ENCODE assay signal across 9 mouse cellular contexts in the genomic region with DNA sequence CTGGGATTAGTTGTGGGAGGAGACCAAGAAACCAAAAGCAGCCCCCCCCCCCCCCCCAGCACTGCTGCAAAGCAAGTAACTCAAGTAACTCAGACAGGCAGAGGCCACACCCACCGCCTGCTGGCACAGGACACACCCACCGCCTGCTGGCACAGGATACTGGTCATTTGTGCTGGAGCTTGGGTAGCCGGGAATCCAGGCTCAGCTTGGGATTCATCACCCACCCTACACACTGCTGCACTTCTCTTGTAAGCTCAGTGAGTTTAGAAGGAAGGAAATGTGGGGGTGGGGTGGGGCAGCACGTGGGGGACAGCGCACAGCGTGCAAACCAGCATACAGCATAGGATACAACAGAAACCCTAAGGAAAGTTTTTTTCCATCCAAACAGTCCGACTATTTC. TPM values are rescaled to one million over a fixed set of nuclear protein-coding genes. Genes with fewer than 3 reads are reported as not detected.
DNase-seq lines count a peak whose midpoint lies in the region; ATAC-seq and TF ChIP-seq lines count a peak whose summit lies in the region.
"Had no signal": no experiment of that assay in that cellular context is flagged by ENCODE, and none has a peak within 500 bp of the region (broad histone marks: within the 10 kb centered on the region; RNA-seq: fewer than 3 reads in every experiment).

No protein-coding gene starts in this region.

- no peaks in the 10 kb centered on the region for H3K4me1 ChIP-seq in forebrain, embryonic 14.5 days (ENCODE audit: control insufficient read depth, insufficient read depth, low read length)
- H3K4me1 ChIP-seq in forebrain, postnatal 0 days (ENCODE audit: insufficient read depth) = no peaks in the 10 kb centered on the region
- peaks cover 3 to 14% of the 10 kb centered on the region in 2 experiments; a peak in 2 of 4 replicates for H3K4me1 ChIP-seq in heart, embryonic 14.5 days (ENCODE audit: control insufficient read depth in 2 of 2, insufficient read depth in 2 of 2, low read length in 2 of 2)

- H3K4me3 ChIP-seq in forebrain, embryonic 14.5 days (ENCODE audit: low read depth, low read length) = no peak overlapping the region
- H3K4me3 ChIP-seq in forebrain, postnatal 0 days (ENCODE audit: low read depth, low read length) = no peak overlapping the region
- H3K4me3 ChIP-seq in heart, embryonic 14.5 days (ENCODE audit: control insufficient read depth in 1 of 2, insufficient read depth in 1 of 2, low read depth in 1 of 2, low read length in 2 of 2) = no peak overlapping the region
- H3K4me3 ChIP-seq: myocyte had no signal

- peaks cover 62% of the 10 kb centered on the region for H3K36me3 ChIP-seq in forebrain, embryonic 14.5 days (ENCODE audit: control insufficient read depth, insufficient read depth, low read length)
- peaks cover 52% of the 10 kb centered on the region for H3K36me3 ChIP-seq in forebrain, postnatal 0 days (ENCODE audit: insufficient read depth)
- H3K36me3 ChIP-seq in heart, embryonic 14.5 days (ENCODE audit: control insufficient read depth, insufficient read depth, low read length) = peaks cover 63% of the 10 kb centered on the region

- peak; percentile 41 for DNase-seq in forebrain, embryonic 14.5 days (ENCODE audit: low spot score)
- no peak for DNase-seq in forebrain, postnatal 0 days
- DNase-seq in thymus, postnatal 4 days = peak; percentile 52
- DNase-seq in thymus, adult 18-20 months = no peak
- DNase-seq in lung, adult 18-20 months = peak; percentile 22 to 56
- no peak for DNase-seq in cerebellum, adult 8-10 months
- DNase-seq in spleen, postnatal 36 days (ENCODE audit: low spot score in 2 of 2) = no peak

- ATAC-seq in forebrain, embryonic 14.5 days = no peak
- ATAC-seq in forebrain, postnatal 0 days = no peak
- ATAC-seq in heart, embryonic 14.5 days (ENCODE audit: insufficient number of reproducible peaks, insufficient read depth, low FRiP score, low read depth) = peak; percentile 77

- WGBS in forebrain, embryonic 14.5 days = 47% methylated on average over 7 of the region's 7 CpGs
- 43% methylated on average over 7 of the region's 7 CpGs for WGBS in forebrain, postnatal 0 days
- 38% methylated on average over 7 of the region's 7 CpGs for WGBS in heart, embryonic 14.5 days

- no peaks in the 10 kb centered on the region for H3K9me3 ChIP-seq in forebrain, embryonic 14.5 days (replicated peaks; ENCODE audit: control insufficient read depth, low read length)
- H3K9me3 ChIP-seq in forebrain, postnatal 0 days (ENCODE audit: low read length) = no peaks in the 10 kb centered on the region
- no peaks in the 10 kb centered on the region for H3K9me3 ChIP-seq in heart, embryonic 14.5 days (ENCODE audit: control insufficient read depth, low read length)

- H3K27me3 ChIP-seq in forebrain, embryonic 14.5 days (replicated peaks; ENCODE audit: control insufficient read depth, insufficient read depth, low read length) = no peaks in the 10 kb centered on the region
- H3K27me3 ChIP-seq in forebrain, postnatal 0 days (ENCODE audit: insufficient read depth, low read length) = no peaks in the 10 kb centered on the region
- no peaks in the 10 kb centered on the region for H3K27me3 ChIP-seq in heart, embryonic 14.5 days (ENCODE audit: control insufficient read depth, insufficient read depth, low read length)

- no peak overlapping the region for H3K9ac ChIP-seq in forebrain, embryonic 14.5 days (ENCODE audit: low read length)
- H3K9ac ChIP-seq in forebrain, postnatal 0 days = no peak overlapping the region
- H3K9ac ChIP-seq in heart, embryonic 14.5 days (ENCODE audit: low read length) = 0 out of 2 replicates have a peak overlapping the region, but pooled peaks have one; percentile 5

- H3K27ac ChIP-seq in forebrain, embryonic 14.5 days (ENCODE audit: low read depth, low read length) = no peak overlapping the region
- H3K27ac ChIP-seq in forebrain, postnatal 0 days (ENCODE audit: low read depth, low read length) = no peak overlapping the region
- peak overlapping the region; percentile 51 to 63; a peak in 3 of 4 replicates for H3K27ac ChIP-seq in heart, embryonic 14.5 days (replicated peaks in 1 of 2; ENCODE audit: control insufficient read depth in 1 of 2, insufficient read depth in 1 of 2, low read depth in 2 of 2, low read length in 2 of 2)

- no peak for TF ChIP-seq CTCF in forebrain, postnatal 0 days (IDR thresholded peaks at IDR 0.05; ENCODE audit: low read depth)

- H3K4me2 ChIP-seq in forebrain, embryonic 14.5 days (ENCODE audit: low read length) = no peak overlapping the region
- H3K4me2 ChIP-seq in forebrain, postnatal 0 days (ENCODE audit: low read depth) = no peak overlapping the region
- H3K4me2 ChIP-seq in heart, embryonic 14.5 days (ENCODE audit: low read length) = peak overlapping the region; percentile 27; the same call in 1 of the 2 replicates

RNA-seq across cellular contexts. Expression of gene Stac2, which starts 35.0 kb away (rescaled TPM):
- 1.1 and 2.4 TPM in 2 replicates for polyA plus RNA-seq in forebrain, embryonic 14.5 days (2014; fragmentation: Nextera tagmentation; extraction: Ambion mirVana)
- 2.8 and 3.8 TPM in 2 replicates for total RNA-seq in forebrain, postnatal 0 days (2014; rRNA removed)
- polyA plus RNA-seq in forebrain, postnatal 0 days (2015; fragmentation: Nextera tagmentation; extraction: Ambion mirVana) = 2.0 and 2.1 TPM in 2 replicates
- 0.59 and 0.78 TPM in 2 replicates for polyA plus RNA-seq in heart, embryonic 14.5 days (2014; fragmentation: Nextera tagmentation; extraction: Ambion mirVana)

Comparison
In these comparisons a context has a peak if more than half of its experiments do, and no peak if none do; other contexts are left out.
1. DNase-seq: peak in forebrain, embryonic 14.5 days (single experiment), thymus, postnatal 4 days (single experiment) and lung, adult 18-20 months (2 of 2); none in forebrain, postnatal 0 days (single experiment), thymus, adult 18-20 months (0 of 2), cerebellum, adult 8-10 months (single experiment) and spleen, postnatal 36 days (0 of 2).
2. H3K27ac ChIP-seq: peak in heart, embryonic 14.5 days (2 of 2); none in forebrain, embryonic 14.5 days (single experiment) and forebrain, postnatal 0 days (single experiment).